Mouse (Mus musculus) T-helper 17 cell (primary cell): ENCODE data around the gene Slc20a1.

Experiments used
- in situ Hi-C, 2 experiments: fragments of 300-600 bp; cut with MboI, MseI; formaldehyde crosslinking; loops; 1 replicate in 1 of 2; 2 replicates in 1 of 2; pipeline ENCODE4 v1.15.1; 2025; ENCODE audit warnings: high pct_unique_total_duplicates in 2 of 2

Slc20a1 gene

GRCm38 (mm10) chr2:129247707-129248121 is 49.1 kb downstream of the Slc20a1 start:
- in situ Hi-C loops: no loop called here

GRCm38 (mm10) chr2:129249321-129249720 is 50.8 kb downstream of the Slc20a1 start:
- in situ Hi-C loops: no loop called here

GRCm38 (mm10) chr2:129252836-129253630 is 54.5 kb downstream of the Slc20a1 start:
- in situ Hi-C loops: loop anchor here in 1 of 2 experiments (10.0 kb wide), 1 partner anchor 378 kb away; no protein-coding TSS in a partner anchor

GRCm38 (mm10) chr2:129253631-129253970 is 55.0 kb downstream of the Slc20a1 start:
- in situ Hi-C loops: loop anchor here in 1 of 2 experiments (10.0 kb wide), 1 partner anchor 379 kb away; no protein-coding TSS in a partner anchor

- in situ Hi-C loops: loop anchor here in 1 of 2 experiments (10.0 kb wide), 1 partner anchor 379 kb away; no protein-coding TSS in a partner anchor
These were observed 55.5 kb downstream of the Slc20a1 start for GRCm38 (mm10) chr2:129254076-129254475.

- in situ Hi-C loops: loop anchor here (5.0 to 10.0 kb wide), 3 partner anchors 89 to 381 kb away; partner anchors contain the start of gene Chchd5 (in 2 of the 2)
These were observed 57.4 kb downstream of the Slc20a1 start for GRCm38 (mm10) chr2:129256006-129256405.

- in situ Hi-C loops: loop anchor here (5.0 to 10.0 kb wide), 3 partner anchors 91 to 383 kb away; partner anchors contain the start of gene Chchd5 (in 2 of the 2)
These were observed 59.5 kb downstream of the Slc20a1 start for GRCm38 (mm10) chr2:129258056-129258455.

- in situ Hi-C loops: loop anchor here (5.0 to 10.0 kb wide), 3 partner anchors 91 to 384 kb away; partner anchors contain the start of gene Chchd5 (in 2 of the 2)
These were observed 60.1 kb downstream of the Slc20a1 start for GRCm38 (mm10) chr2:129258475-129259211.

GRCm38 (mm10) chr2:129260646-129261045 is 62.1 kb downstream of the Slc20a1 start:
- in situ Hi-C loops: no loop called here
